Mouse (Mus musculus): ENCODE data around the gene Slc4a8. TPM values are rescaled to one million over a fixed set of nuclear protein-coding genes. Genes with fewer than 3 reads are reported as not detected.

The Slc4a8 gene
- polyA plus RNA-seq (2017; shearing (Covaris generic)) = 10 to 100 TPM in 1 of 3 experiments, 1 to 10 TPM in 2; 7.4 to 10.9 (median 9.1) TPM

GRCm38 (mm10) chr15:100761419-100762185 is at the start of gene Slc4a8:
Gene Slc4a8, plus strand, starts transcription at chr15:100761747.
- peak; percentile 92 for ATAC-seq

- ATAC-seq = no peak
These were observed 47.1 kb upstream of the Slc4a8 start for GRCm38 (mm10) chr15:100714470-100714869.

DNA sequence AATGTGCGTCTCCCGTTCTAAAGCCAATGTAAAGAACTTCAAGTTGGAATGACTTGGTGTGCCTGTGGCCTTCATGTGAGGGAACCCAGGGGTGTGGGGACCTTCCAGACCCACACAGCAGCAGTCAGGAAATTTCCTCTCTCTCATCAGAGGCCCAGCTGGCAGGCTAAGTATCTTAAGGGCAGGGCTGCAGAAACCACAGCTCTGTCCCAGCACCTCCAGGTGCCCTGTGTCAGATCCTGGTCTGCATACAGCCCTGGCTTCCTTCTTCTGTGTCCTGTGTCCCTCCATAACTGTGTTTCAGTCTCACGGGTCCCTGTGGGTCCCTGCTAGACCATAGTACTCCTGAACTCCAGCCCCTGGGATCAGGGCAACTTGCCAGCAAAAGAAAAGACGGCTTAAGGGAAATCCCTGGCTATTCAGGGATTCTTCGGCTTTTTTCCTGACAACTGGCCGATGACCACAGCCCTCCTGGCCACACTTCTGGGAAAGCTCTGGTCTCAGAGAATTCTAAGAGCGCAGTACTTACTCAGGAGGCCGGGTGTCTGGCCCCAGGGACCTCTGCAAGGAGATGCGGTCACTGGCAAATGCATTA is 46.1 kb upstream of the Slc4a8 start:
- ATAC-seq = no peak

- no peak for ATAC-seq
These were observed 43.6 kb upstream of the Slc4a8 start for GRCm38 (mm10) chr15:100717933-100718332.

GRCm38 (mm10) chr15:100718572-100718971 is 43.0 kb upstream of the Slc4a8 start:
- no peak for ATAC-seq

GRCm38 (mm10) chr15:100719217-100719616 is 42.3 kb upstream of the Slc4a8 start:
- ATAC-seq = no peak

DNA sequence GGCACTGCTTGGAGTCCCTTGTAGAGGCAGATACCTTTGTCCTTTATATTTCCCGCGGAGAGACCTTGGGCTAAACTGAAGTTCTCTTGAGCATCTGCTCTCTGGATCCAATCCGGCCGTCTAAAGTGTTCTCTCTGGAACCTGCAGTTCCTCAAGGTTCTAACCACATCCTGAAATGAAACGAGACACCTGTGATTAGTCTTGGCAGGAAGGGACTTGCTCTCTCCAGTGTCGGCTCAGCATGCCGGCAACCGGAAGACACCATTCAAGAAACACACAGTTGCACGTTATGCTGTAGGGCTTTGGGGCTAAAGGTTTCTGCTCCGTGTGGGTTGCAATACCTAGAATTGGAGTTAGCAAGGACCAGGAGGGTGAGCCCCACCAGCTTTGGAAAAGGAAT is 41.5 kb upstream of the Slc4a8 start:
- ATAC-seq = peak; percentile 89

GRCm38 (mm10) chr15:100721445-100721844 is 40.1 kb upstream of the Slc4a8 start:
- ATAC-seq = no peak

DNA sequence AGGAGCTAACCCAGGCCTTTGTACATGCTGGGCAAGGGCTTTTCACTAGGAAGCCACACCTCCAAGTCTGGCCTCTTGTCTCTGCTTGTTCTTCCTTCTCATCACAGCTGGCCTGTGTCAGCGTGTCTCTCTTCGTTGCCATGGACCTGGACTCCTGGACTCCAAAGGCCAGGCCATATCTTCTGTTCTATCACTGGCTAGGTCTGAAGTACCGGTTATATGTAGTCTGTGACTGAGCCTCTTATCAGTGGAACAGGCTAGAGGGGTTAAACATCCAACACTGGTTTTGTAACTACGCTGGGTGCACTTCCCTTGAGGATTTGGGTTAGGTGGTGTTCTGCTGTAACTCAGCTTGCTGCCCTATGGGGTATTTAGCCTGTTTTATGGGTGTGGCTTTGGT is 39.5 kb upstream of the Slc4a8 start:
- no peak for ATAC-seq

GRCm38 (mm10) chr15:100722564-100722963 is 39.0 kb upstream of the Slc4a8 start:
- no peak for ATAC-seq

- ATAC-seq = peak; percentile 47
These were observed 38.0 kb upstream of the Slc4a8 start for GRCm38 (mm10) chr15:100723505-100723904.

DNA sequence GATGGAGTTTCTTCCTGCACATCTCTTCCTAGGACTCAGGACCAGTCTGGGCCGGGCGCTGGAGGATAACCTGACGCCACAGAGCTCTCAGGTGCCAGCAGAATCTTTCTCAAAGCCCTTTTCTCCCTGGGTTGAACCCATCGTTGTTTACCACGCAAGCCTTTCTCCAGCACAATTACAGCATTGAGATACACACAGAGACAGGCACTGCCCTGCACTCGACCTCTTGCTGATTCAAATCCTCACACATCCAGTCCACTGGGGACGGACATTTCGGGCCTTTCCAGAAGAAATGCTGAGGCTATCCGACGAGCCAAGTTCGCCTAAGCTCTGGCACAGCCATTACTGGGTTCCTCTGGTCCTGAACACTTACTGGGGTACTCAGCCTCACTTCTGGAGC is 34.8 kb upstream of the Slc4a8 start:
- ATAC-seq = no peak

- ATAC-seq = peak; percentile 23
These were observed 33.7 kb upstream of the Slc4a8 start for GRCm38 (mm10) chr15:100727834-100728233.

DNA sequence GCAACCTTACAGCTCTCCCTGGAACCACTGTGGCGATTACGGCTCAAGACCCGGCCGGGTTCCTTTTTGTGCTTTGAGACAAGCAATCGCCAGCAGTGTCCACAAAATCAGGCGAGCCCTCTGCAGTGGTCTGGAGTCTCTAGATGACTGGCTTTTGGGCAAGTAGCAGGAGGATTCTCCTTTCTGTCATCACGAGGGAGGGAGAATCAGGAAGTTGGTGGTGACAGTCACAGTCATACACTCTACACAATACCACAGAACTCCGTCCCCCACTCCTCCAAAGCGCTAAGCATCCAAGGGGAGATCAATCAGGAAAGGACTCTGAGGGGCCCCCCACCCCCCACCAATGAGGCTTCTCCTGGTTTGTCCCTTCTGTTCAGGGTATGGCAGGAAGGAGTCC is 33.0 kb upstream of the Slc4a8 start:
- no peak for ATAC-seq

- ATAC-seq = no peak
These were observed 32.1 kb upstream of the Slc4a8 start, which contains the start of gene Galnt6 for GRCm38 (mm10) chr15:100729281-100729985. Gene Galnt6, minus strand, starts transcription at chr15:100729376.

GRCm38 (mm10) chr15:100731081-100731480 is 30.5 kb upstream of the Slc4a8 start:
- no peak for ATAC-seq

- peak; percentile 92 for ATAC-seq
These were observed 29.0 kb upstream of the Slc4a8 start for GRCm38 (mm10) chr15:100732580-100732979.

- no peak for ATAC-seq
These were observed 26.2 kb upstream of the Slc4a8 start for GRCm38 (mm10) chr15:100735095-100735952.

- ATAC-seq = no peak
These were observed 25.6 kb upstream of the Slc4a8 start for GRCm38 (mm10) chr15:100735953-100736300.

- ATAC-seq = no peak
These were observed 23.9 kb upstream of the Slc4a8 start for GRCm38 (mm10) chr15:100737667-100738066.

- no peak for ATAC-seq
These were observed 23.2 kb upstream of the Slc4a8 start for GRCm38 (mm10) chr15:100738351-100738781.

GRCm38 (mm10) chr15:100739442-100739841 is 22.1 kb upstream of the Slc4a8 start:
- ATAC-seq = no peak

DNA sequence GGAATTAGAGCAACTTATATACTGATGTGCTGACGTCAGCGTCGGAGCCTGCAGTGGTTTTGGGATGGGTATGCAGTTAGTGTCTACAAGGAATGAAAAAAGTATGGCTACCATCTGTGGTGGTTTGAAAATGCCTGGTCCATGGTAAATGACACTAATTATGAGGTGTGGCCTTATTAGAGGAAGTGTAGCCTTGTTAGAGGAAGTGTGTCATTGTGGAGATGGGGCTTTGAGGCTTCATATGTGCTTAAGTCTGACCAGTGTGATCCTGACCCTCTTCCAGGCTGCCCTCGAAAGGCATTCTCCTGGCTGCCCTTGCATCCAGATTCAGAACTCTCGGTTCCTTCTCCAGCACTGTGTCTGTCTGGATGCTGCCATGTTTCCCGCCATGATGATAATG is 18.3 kb upstream of the Slc4a8 start:
- no peak for ATAC-seq
